Mouse (Mus musculus): ENCODE measurements at regions not wholly inside any gene's neighbourhood (a gene's known extent, or its start where the extent isn't known, plus 50 kb on each side); places are given as distances from the start of the nearest gene placed in this dataset.

DNA sequence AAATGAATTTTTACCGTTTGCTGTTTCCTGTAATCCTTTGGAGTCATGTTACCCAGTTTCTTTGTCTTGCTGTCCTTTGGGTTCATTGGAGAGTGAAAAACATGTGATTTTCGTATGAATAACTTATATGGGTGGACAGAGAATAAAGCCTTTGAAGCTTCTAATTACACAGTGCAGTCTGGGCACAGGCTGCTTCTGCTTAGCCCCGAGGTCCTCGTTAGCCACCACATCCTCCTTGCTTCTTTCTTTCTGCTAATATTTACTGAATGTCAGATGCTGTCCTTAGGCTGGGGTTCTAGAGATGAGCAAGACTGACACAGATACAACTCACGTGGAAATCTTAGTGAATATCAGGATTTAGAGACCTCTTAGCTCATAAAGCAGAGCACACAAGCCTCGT lies 427.2 kb downstream of the Rnf144b start:
- TF ChIP-seq CTCF (IDR thresholded peaks at IDR 0.05; ENCODE audit: control insufficient read depth, insufficient read depth, insufficient read length), result no peak
- TF ChIP-seq USF1 (IDR thresholded peaks at IDR 0.05; ENCODE audit: low read depth), result no peak
- no peak for TF ChIP-seq MAX (IDR thresholded peaks at IDR 0.05)
- TF ChIP-seq MYOG (IDR thresholded peaks at IDR 0.05; ENCODE audit: control insufficient read depth, extremely low read depth, insufficient read length), result no peak
- TF ChIP-seq CEBPB (IDR thresholded peaks at IDR 0.05; ENCODE audit: low read depth), result no peak
- no peak for TF ChIP-seq MYOD1 (IDR thresholded peaks at IDR 0.05; ENCODE audit: control insufficient read depth, insufficient read length, low read depth)

Measured in C2C12 (cell line).